Mouse (Mus musculus): ENCODE data around the gene Hes7. TPM values are rescaled to one million over a fixed set of nuclear protein-coding genes. Genes with fewer than 3 reads are reported as not detected.

Hes7 gene
- total and polyA plus RNA-seq, 3 experiments = 0.04 TPM; not detected in 2

- Histone ChIP-seq H3K79me2 (replicated peaks; ENCODE audit: control insufficient read depth, extremely low read depth, insufficient read depth, poor library complexity, severe bottlenecking) (peaks cover 29% of the 10 kb centered on the region), H3K27ac (ENCODE audit: insufficient read depth, low read depth) (no peak overlapping the region), H3K36me3 (replicated peaks in 1 of 2; ENCODE audit: control insufficient read depth in 1 of 2, insufficient read depth in 1 of 2, low read length in 1 of 2) (peaks cover 13 to 21% of the 10 kb centered on the region in 2 experiments), H3K9me3 (replicated peaks; ENCODE audit: low read length) (peaks cover 4% of the 10 kb centered on the region), H3K4me2 (ENCODE audit: insufficient read depth, low read depth, poor library complexity, severe bottlenecking) (no peak overlapping the region), H3K27me3 (replicated peaks) (peaks cover 33% of the 10 kb centered on the region), H3K4me3 (replicated peaks in 1 of 3; ENCODE audit: low read depth in 2 of 3, low read length in 2 of 3, poor library complexity in 1 of 3) (no peak overlapping the region), H3K9ac (ENCODE audit: insufficient read depth, low read depth) (no peak overlapping the region), H3K4me1 (ENCODE audit: control insufficient read depth in 1 of 2, insufficient read depth in 2 of 2) (peaks cover 19 to 39% of the 10 kb centered on the region in 2 experiments)
- no peak for DNase-seq (ENCODE audit: extremely low read depth)
- dilution Hi-C loops (cut with MboI; ENCODE audit: extremely low pct_ligation_motif_present, extremely low pct_unique_long_range_greater_than_20kb, low sequenced_read_pairs) (no loop called here), in situ Hi-C loops (cut with MboI; ENCODE audit: low pct_ligation_motif_present, low pct_unique_long_range_greater_than_20kb, low sequenced_read_pairs) (loop anchor here (25.0 kb wide), 1 partner anchor 926 kb away; the partner anchor contains the start of genes Acadvl, Dlg4 and Dvl2)
- no peak for TF ChIP-seq MAFK (IDR thresholded peaks at IDR 0.05; ENCODE audit: insufficient replicate concordance, low read length)
- no peak for TF ChIP-seq POLR2A (IDR thresholded peaks at IDR 0.05; ENCODE audit: low read depth, low read length)
- no peak for TF ChIP-seq CTCF (conservative IDR thresholded peaks at IDR 0.05 in 1 of 2, IDR thresholded peaks at IDR 0.05 in 1 of 2; ENCODE audit: low read depth in 2 of 2, low read length in 2 of 2)
- TF ChIP-seq ZC3H11A (IDR thresholded peaks at IDR 0.05; ENCODE audit: low read depth, low read length) = no peak
- no peak for TF ChIP-seq ZMIZ1 (IDR thresholded peaks at IDR 0.05; ENCODE audit: low read depth, low read length)
These were observed 33.8 kb upstream of the Hes7 start for GRCm38 (mm10) chr11:69086390-69086789.

GRCm38 (mm10) chr11:69087082-69087481, 33.1 kb upstream of the Hes7 start:
- Histone ChIP-seq H3K79me2 (replicated peaks; ENCODE audit: control insufficient read depth, extremely low read depth, insufficient read depth, poor library complexity, severe bottlenecking) (peaks cover 29% of the 10 kb centered on the region), H3K36me3 (replicated peaks in 1 of 2; ENCODE audit: control insufficient read depth in 1 of 2, insufficient read depth in 1 of 2, low read length in 1 of 2) (peaks cover 18 to 28% of the 10 kb centered on the region in 2 experiments), H3K9ac (ENCODE audit: insufficient read depth, low read depth) (no peak overlapping the region), H3K4me2 (ENCODE audit: insufficient read depth, low read depth, poor library complexity, severe bottlenecking) (no peak overlapping the region), H3K27ac (ENCODE audit: insufficient read depth, low read depth) (no peak overlapping the region), H3K4me3 (replicated peaks in 1 of 3; ENCODE audit: low read depth in 2 of 3, low read length in 2 of 3, poor library complexity in 1 of 3) (no peak overlapping the region), H3K9me3 (replicated peaks; ENCODE audit: low read length) (peaks cover 4% of the 10 kb centered on the region), H3K4me1 (ENCODE audit: control insufficient read depth in 1 of 2, insufficient read depth in 2 of 2) (peaks cover 18 to 41% of the 10 kb centered on the region in 2 experiments), H3K27me3 (replicated peaks) (peaks cover 29% of the 10 kb centered on the region)
- in situ Hi-C loops (cut with MboI; ENCODE audit: low pct_ligation_motif_present, low pct_unique_long_range_greater_than_20kb, low sequenced_read_pairs) (loop anchor here (25.0 kb wide), 1 partner anchor 925 kb away; the partner anchor contains the start of genes Acadvl, Dlg4 and Dvl2), dilution Hi-C loops (cut with MboI; ENCODE audit: extremely low pct_ligation_motif_present, extremely low pct_unique_long_range_greater_than_20kb, low sequenced_read_pairs) (no loop called here)
- TF ChIP-seq POLR2AphosphoS2 (IDR thresholded peaks at IDR 0.05; ENCODE audit: low read depth, low read length) = no peak
- no peak for DNase-seq (ENCODE audit: extremely low read depth)

- Histone ChIP-seq H3K27ac (ENCODE audit: insufficient read depth, low read depth) (no peak overlapping the region), H3K27me3 (replicated peaks) (peaks cover 25% of the 10 kb centered on the region), H3K4me1 (ENCODE audit: control insufficient read depth in 1 of 2, insufficient read depth in 2 of 2) (peaks cover 20 to 45% of the 10 kb centered on the region in 2 experiments), H3K9ac (ENCODE audit: insufficient read depth, low read depth) (0 out of 2 replicates have a peak overlapping the region, but pooled peaks have one; percentile 96), H3K9me3 (replicated peaks; ENCODE audit: low read length) (peaks cover 4% of the 10 kb centered on the region), H3K79me2 (replicated peaks; ENCODE audit: control insufficient read depth, extremely low read depth, insufficient read depth, poor library complexity, severe bottlenecking) (peaks cover 29% of the 10 kb centered on the region), H3K4me3 (replicated peaks in 1 of 3; ENCODE audit: low read depth in 2 of 3, low read length in 2 of 3, poor library complexity in 1 of 3) (no peak overlapping the region), H3K36me3 (replicated peaks in 1 of 2; ENCODE audit: control insufficient read depth in 1 of 2, insufficient read depth in 1 of 2, low read length in 1 of 2) (peaks cover 20 to 32% of the 10 kb centered on the region in 2 experiments), H3K4me2 (ENCODE audit: insufficient read depth, low read depth, poor library complexity, severe bottlenecking) (peak overlapping the region; percentile 74; the same call in 1 of the 2 replicates)
- no peak for TF ChIP-seq CHD1 (IDR thresholded peaks at IDR 0.05; ENCODE audit: low read depth, low read length)
- DNase-seq (ENCODE audit: extremely low read depth) = no peak
- dilution Hi-C loops (cut with MboI; ENCODE audit: extremely low pct_ligation_motif_present, extremely low pct_unique_long_range_greater_than_20kb, low sequenced_read_pairs) (no loop called here), in situ Hi-C loops (cut with MboI; ENCODE audit: low pct_ligation_motif_present, low pct_unique_long_range_greater_than_20kb, low sequenced_read_pairs) (loop anchor here (25.0 kb wide), 1 partner anchor 925 kb away; the partner anchor contains the start of genes Acadvl, Dlg4 and Dvl2)
These were observed 32.6 kb upstream of the Hes7 start for GRCm38 (mm10) chr11:69087597-69087996.
